Mouse (Mus musculus): ENCODE measurements at regions not wholly inside any gene's neighbourhood (a gene's known extent, or its start where the extent isn't known, plus 50 kb on each side); places are given as distances from the start of the nearest gene placed in this dataset.
"Not testable (repeated sequence)": the region's sequence is repeated elsewhere in the genome, so short reads cannot be mapped to it uniquely, and the experiment has no call there.

DNA sequence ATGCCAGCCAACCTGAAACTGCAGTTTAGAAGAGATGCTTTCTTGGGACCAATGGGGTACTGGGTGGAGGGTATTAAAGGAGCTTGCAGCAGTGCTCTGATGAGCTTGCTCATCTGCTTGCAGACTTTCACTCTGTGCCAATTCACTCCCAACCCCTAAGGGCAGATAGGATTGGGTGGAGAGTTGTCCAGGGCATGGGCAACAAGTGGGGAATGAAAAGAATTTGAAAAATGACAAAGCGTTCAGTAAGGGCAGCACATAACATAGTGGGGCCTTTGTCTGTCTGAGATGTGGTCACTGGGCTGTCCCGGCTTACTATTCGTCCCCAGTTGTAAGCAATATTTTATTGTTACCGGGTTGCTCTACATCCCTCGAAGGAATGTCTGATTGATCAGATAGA is 170.7 kb downstream of the Ube2e3 start:
- 95% methylated on average over 5 of the region's 5 CpGs for WGBS
- Histone ChIP-seq H3K4me1 (replicated peaks; ENCODE audit: control insufficient read depth, insufficient read depth, low read length) (no peaks in the 10 kb centered on the region), H3K4me3 (ENCODE audit: control insufficient read depth, insufficient read depth, low read length) (no peak overlapping the region), H3K27ac (ENCODE audit: control insufficient read depth, insufficient read depth, low read length) (no peak overlapping the region), H3K36me3 (ENCODE audit: control insufficient read depth, insufficient read depth, low read length) (no peaks in the 10 kb centered on the region), H3K27me3 (ENCODE audit: control insufficient read depth, insufficient read depth, low read length) (no peaks in the 10 kb centered on the region)
- TF ChIP-seq POLR2A (IDR thresholded peaks at IDR 0.05; ENCODE audit: control insufficient read depth, extremely low read depth, insufficient read depth, low read length, poor library complexity) (no peak), CTCF (IDR thresholded peaks at IDR 0.05; ENCODE audit: borderline replicate concordance, control insufficient read depth, extremely low read depth, insufficient read depth, low read length, poor library complexity) (no peak)
- DNase-seq: no peak

- not testable (repeated sequence) for H3K27me3 ChIP-seq (ENCODE audit: control insufficient read depth, insufficient read depth, low read length); H3K36me3 ChIP-seq (ENCODE audit: control insufficient read depth, insufficient read depth, low read length); H3K4me1 ChIP-seq (replicated peaks; ENCODE audit: control insufficient read depth, insufficient read depth, low read length); H3K27ac ChIP-seq (ENCODE audit: control insufficient read depth, insufficient read depth, low read length); H3K4me3 ChIP-seq (ENCODE audit: control insufficient read depth, insufficient read depth, low read length); DNase-seq
- 98% methylated on average over 3 of the region's 3 CpGs for WGBS
Measured at GRCm38 (mm10) chr2:79044804-79045203, 176.9 kb downstream of the Ube2e3 start.

- no peak overlapping the region for H3K4me3 ChIP-seq (ENCODE audit: control insufficient read depth, insufficient read depth, low read length)
- no peaks in the 10 kb centered on the region for H3K27me3 ChIP-seq (ENCODE audit: control insufficient read depth, insufficient read depth, low read length)
- no peak for TF ChIP-seq CTCF (IDR thresholded peaks at IDR 0.05; ENCODE audit: borderline replicate concordance, control insufficient read depth, extremely low read depth, insufficient read depth, low read length, poor library complexity)
- TF ChIP-seq POLR2A (IDR thresholded peaks at IDR 0.05; ENCODE audit: control insufficient read depth, extremely low read depth, insufficient read depth, low read length, poor library complexity): no peak
- WGBS: 97% methylated on average over 4 of the region's 4 CpGs
- no peaks in the 10 kb centered on the region for H3K4me1 ChIP-seq (replicated peaks; ENCODE audit: control insufficient read depth, insufficient read depth, low read length)
- no peak for DNase-seq
- H3K27ac ChIP-seq (ENCODE audit: control insufficient read depth, insufficient read depth, low read length): no peak overlapping the region
- H3K36me3 ChIP-seq (ENCODE audit: control insufficient read depth, insufficient read depth, low read length): no peaks in the 10 kb centered on the region
Measured at GRCm38 (mm10) chr2:79045508-79045907, 177.6 kb downstream of the Ube2e3 start.

DNA sequence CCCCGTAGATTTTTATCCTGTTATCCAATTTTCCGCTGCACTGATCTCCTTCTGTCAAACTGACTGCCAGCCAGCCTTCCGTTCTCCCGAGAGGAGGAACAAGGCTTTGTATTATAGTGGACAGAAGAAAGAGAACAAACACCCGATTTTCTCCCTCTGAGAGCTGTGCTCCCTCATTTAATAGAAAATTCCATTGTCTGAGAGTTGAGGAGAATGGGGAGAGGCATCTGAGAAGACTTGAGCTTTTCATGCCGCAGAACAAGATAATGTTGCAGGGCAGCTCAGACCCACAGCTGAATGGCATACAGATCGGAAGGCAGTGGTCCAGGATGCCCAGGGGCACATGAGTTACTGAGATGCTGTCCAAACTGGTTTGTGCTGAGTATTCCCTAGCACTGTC is 180.1 kb downstream of the Ube2e3 start:
- Histone ChIP-seq H3K36me3 (ENCODE audit: control insufficient read depth, insufficient read depth, low read length) (no peaks in the 10 kb centered on the region), H3K4me1 (replicated peaks; ENCODE audit: control insufficient read depth, insufficient read depth, low read length) (peaks cover 2% of the 10 kb centered on the region; the same call in 1 of the 2 replicates), H3K27ac (ENCODE audit: control insufficient read depth, insufficient read depth, low read length) (no peak overlapping the region), H3K4me3 (ENCODE audit: control insufficient read depth, insufficient read depth, low read length) (no peak overlapping the region), H3K27me3 (ENCODE audit: control insufficient read depth, insufficient read depth, low read length) (no peaks in the 10 kb centered on the region)
- no peak for DNase-seq
- TF ChIP-seq CTCF (IDR thresholded peaks at IDR 0.05; ENCODE audit: borderline replicate concordance, control insufficient read depth, extremely low read depth, insufficient read depth, low read length, poor library complexity): no peak
- no peak for TF ChIP-seq POLR2A (IDR thresholded peaks at IDR 0.05; ENCODE audit: control insufficient read depth, extremely low read depth, insufficient read depth, low read length, poor library complexity)
- WGBS: 94% methylated on average over 7 of the region's 7 CpGs

DNA sequence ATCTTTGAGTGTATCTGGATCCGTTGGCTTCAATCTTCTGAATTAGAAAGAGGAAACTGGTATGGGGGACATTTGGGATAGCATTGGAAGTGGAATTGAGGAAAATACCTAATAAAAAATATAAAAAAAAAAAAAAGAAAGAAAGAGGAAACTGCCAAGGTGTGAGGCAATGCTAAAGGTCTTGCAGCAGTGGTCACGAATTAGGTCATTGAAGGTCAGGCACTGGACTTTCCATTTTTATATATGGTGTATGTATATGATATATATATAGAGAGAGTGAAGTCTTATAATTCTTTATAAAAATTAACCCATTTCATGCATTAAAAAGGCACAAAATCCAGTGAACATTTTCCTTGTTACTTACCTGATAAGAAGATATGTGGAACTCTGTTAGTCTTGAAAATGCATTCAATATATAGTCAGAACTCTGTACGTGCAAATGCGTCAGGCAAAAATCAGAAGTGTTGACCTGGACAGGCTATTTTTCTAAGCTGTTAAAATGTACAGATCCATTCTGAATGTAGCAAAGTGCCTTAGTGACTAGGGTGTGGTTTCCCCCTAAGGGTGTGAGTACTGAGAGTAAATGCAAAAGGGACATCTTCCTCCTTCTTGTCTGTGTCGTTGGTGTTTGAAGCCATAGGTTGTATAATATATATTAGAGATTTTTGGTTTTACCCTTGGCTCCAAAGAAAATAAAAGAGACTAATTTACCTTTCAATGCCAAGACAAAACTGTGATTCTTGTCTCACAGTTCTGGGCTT is 181.0 kb downstream of the Ube2e3 start:
- WGBS: 85% methylated on average over 5 of the region's 5 CpGs
- H3K27me3 ChIP-seq (ENCODE audit: control insufficient read depth, insufficient read depth, low read length): no peaks in the 10 kb centered on the region
- peaks cover 2% of the 10 kb centered on the region; the same call in 1 of the 2 replicates for H3K4me1 ChIP-seq (replicated peaks; ENCODE audit: control insufficient read depth, insufficient read depth, low read length)
- TF ChIP-seq POLR2A (IDR thresholded peaks at IDR 0.05; ENCODE audit: control insufficient read depth, extremely low read depth, insufficient read depth, low read length, poor library complexity) (no peak), CTCF (IDR thresholded peaks at IDR 0.05; ENCODE audit: borderline replicate concordance, control insufficient read depth, extremely low read depth, insufficient read depth, low read length, poor library complexity) (no peak)
- no peak for DNase-seq
- no peaks in the 10 kb centered on the region for H3K36me3 ChIP-seq (ENCODE audit: control insufficient read depth, insufficient read depth, low read length)
- H3K4me3 ChIP-seq (ENCODE audit: control insufficient read depth, insufficient read depth, low read length): no peak overlapping the region
- H3K27ac ChIP-seq (ENCODE audit: control insufficient read depth, insufficient read depth, low read length): no peak overlapping the region

GRCm38 (mm10) chr2:79050495-79051046 is 182.6 kb downstream of the Ube2e3 start:
- H3K27me3 ChIP-seq (ENCODE audit: control insufficient read depth, insufficient read depth, low read length): no peaks in the 10 kb centered on the region
- H3K4me3 ChIP-seq (ENCODE audit: control insufficient read depth, insufficient read depth, low read length): no peak overlapping the region
- peaks cover 2% of the 10 kb centered on the region; the same call in 1 of the 2 replicates for H3K4me1 ChIP-seq (replicated peaks; ENCODE audit: control insufficient read depth, insufficient read depth, low read length)
- no peak for TF ChIP-seq CTCF (IDR thresholded peaks at IDR 0.05; ENCODE audit: borderline replicate concordance, control insufficient read depth, extremely low read depth, insufficient read depth, low read length, poor library complexity)
- no peak for TF ChIP-seq POLR2A (IDR thresholded peaks at IDR 0.05; ENCODE audit: control insufficient read depth, extremely low read depth, insufficient read depth, low read length, poor library complexity)
- no peak overlapping the region for H3K27ac ChIP-seq (ENCODE audit: control insufficient read depth, insufficient read depth, low read length)
- WGBS: 48% methylated on average over 1 of the region's 1 CpGs
- no peak for DNase-seq
- no peaks in the 10 kb centered on the region for H3K36me3 ChIP-seq (ENCODE audit: control insufficient read depth, insufficient read depth, low read length)

DNA sequence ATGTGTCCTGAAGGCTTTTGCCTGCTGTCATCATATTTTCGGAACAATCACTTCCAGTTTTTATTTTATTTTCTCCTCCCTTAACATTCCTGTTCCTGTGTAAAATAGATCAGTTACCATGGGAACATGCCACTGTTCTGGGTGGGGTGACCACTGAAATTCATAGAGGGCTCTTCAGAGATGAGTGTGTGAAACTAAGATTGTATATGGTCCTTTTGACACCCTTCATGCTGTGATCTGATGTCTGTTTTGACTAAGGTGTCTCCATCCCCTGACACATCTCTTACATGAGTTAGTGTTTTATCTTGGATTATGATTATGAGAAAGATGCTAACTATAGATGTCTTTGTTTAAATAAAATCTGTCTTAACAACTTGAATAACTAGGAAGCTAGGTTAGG is 184.3 kb downstream of the Ube2e3 start:
- Histone ChIP-seq H3K27me3 (ENCODE audit: control insufficient read depth, insufficient read depth, low read length) (no peaks in the 10 kb centered on the region), H3K4me3 (ENCODE audit: control insufficient read depth, insufficient read depth, low read length) (no peak overlapping the region), H3K36me3 (ENCODE audit: control insufficient read depth, insufficient read depth, low read length) (no peaks in the 10 kb centered on the region), H3K4me1 (replicated peaks; ENCODE audit: control insufficient read depth, insufficient read depth, low read length) (peaks cover 5% of the 10 kb centered on the region), H3K27ac (ENCODE audit: control insufficient read depth, insufficient read depth, low read length) (no peak overlapping the region)
- 89% methylated on average over 1 of the region's 1 CpGs for WGBS
- no peak for DNase-seq
- no peak for TF ChIP-seq POLR2A (IDR thresholded peaks at IDR 0.05; ENCODE audit: control insufficient read depth, extremely low read depth, insufficient read depth, low read length, poor library complexity)
- TF ChIP-seq CTCF (IDR thresholded peaks at IDR 0.05; ENCODE audit: borderline replicate concordance, control insufficient read depth, extremely low read depth, insufficient read depth, low read length, poor library complexity): no peak
